Mouse (Mus musculus): Measurements from ENCODE around the gene Kremen1. TPM values are rescaled to one million over a fixed set of nuclear protein-coding genes. Genes with fewer than 3 reads are reported as not detected.

Gene Kremen1
- total and polyA plus RNA-seq, 3 experiments: 5.0 to 11.8 (median 7.3) TPM

- Histone ChIP-seq H3K4me2 (ENCODE audit: insufficient read depth, low read depth, poor library complexity, severe bottlenecking) (no peak overlapping the region), H3K36me3 (replicated peaks in 1 of 2; ENCODE audit: control insufficient read depth in 1 of 2, insufficient read depth in 1 of 2, low read length in 1 of 2) (peaks cover 0 to 23% of the 10 kb centered on the region in 2 experiments), H3K4me1 (ENCODE audit: control insufficient read depth in 1 of 2, insufficient read depth in 2 of 2) (no peaks in the 10 kb centered on the region), H3K4me3 (replicated peaks in 1 of 3; ENCODE audit: low read depth in 2 of 3, low read length in 2 of 3, poor library complexity in 1 of 3) (no peak overlapping the region), H3K9ac (ENCODE audit: insufficient read depth, low read depth) (no peak overlapping the region), H3K9me3 (replicated peaks; ENCODE audit: low read length) (no peaks in the 10 kb centered on the region), H3K79me2 (replicated peaks; ENCODE audit: control insufficient read depth, extremely low read depth, insufficient read depth, poor library complexity, severe bottlenecking) (no peaks in the 10 kb centered on the region), H3K27ac (ENCODE audit: insufficient read depth, low read depth) (no peak overlapping the region), H3K27me3 (replicated peaks) (no peaks in the 10 kb centered on the region)
- TF ChIP-seq CHD2 (IDR thresholded peaks at IDR 0.05; ENCODE audit: low read length) (no peak), TBP (conservative IDR thresholded peaks at IDR 0.05; ENCODE audit: low read depth, low read length) (no peak), IRF4 (IDR thresholded peaks at IDR 0.05; ENCODE audit: low read depth, low read length) (peak; percentile 56; the same call in 1 of the 2 replicates), NELFE (IDR thresholded peaks at IDR 0.05; ENCODE audit: low read depth, low read length) (peak; percentile 46; the same call in 1 of the 2 replicates), TCF12 (IDR thresholded peaks at IDR 0.05; ENCODE audit: low read depth, low read length) (peak; percentile 31; the same call in 1 of the 2 replicates), ZC3H11A (IDR thresholded peaks at IDR 0.05; ENCODE audit: low read depth, low read length) (peak; percentile 94), EP300 (IDR thresholded peaks at IDR 0.05; ENCODE audit: low read length) (no peak), JUN (IDR thresholded peaks at IDR 0.05; ENCODE audit: insufficient read depth, low read depth, low read length) (no peak), SMC3 (IDR thresholded peaks at IDR 0.05; ENCODE audit: low read depth, low read length) (peak; percentile 95), HCFC1 (IDR thresholded peaks at IDR 0.05; ENCODE audit: low read depth, low read length) (no peak), CTCF (conservative IDR thresholded peaks at IDR 0.05 in 1 of 2, IDR thresholded peaks at IDR 0.05 in 1 of 2; ENCODE audit: low read depth in 2 of 2, low read length in 2 of 2) (peak; percentile 98 to 100), POLR2A (IDR thresholded peaks at IDR 0.05; ENCODE audit: low read depth, low read length) (no peak), MAX (IDR thresholded peaks at IDR 0.05; ENCODE audit: low read length) (0 out of 2 replicates have a peak, but pooled peaks have one; percentile 39), JUND (conservative IDR thresholded peaks at IDR 0.05; ENCODE audit: low read depth, low read length) (no peak; the same call in 1 of the 2 replicates), BHLHE40 (IDR thresholded peaks at IDR 0.05; ENCODE audit: low read depth, low read length) (0 out of 2 replicates have a peak, but pooled peaks have one; percentile 16), RAD21 (IDR thresholded peaks at IDR 0.05; ENCODE audit: low read depth, low read length) (peak; percentile 100), MYC (IDR thresholded peaks at IDR 0.05; ENCODE audit: low read depth, low read length) (peak; percentile 58; the same call in 1 of the 2 replicates)
- DNase-seq (ENCODE audit: extremely low read depth): peak; percentile 70
- dilution Hi-C loops (cut with MboI; ENCODE audit: extremely low pct_ligation_motif_present, extremely low pct_unique_long_range_greater_than_20kb, low sequenced_read_pairs): no loop called here
- in situ Hi-C loops (cut with MboI; ENCODE audit: low pct_ligation_motif_present, low pct_unique_long_range_greater_than_20kb, low sequenced_read_pairs): loop anchor here (5.0 kb wide), 1 partner anchor 177 kb away; no protein-coding TSS in a partner anchor
These were observed 29.3 kb upstream of the Kremen1 start for GRCm38 (mm10) chr11:5290691-5291090.

DNA sequence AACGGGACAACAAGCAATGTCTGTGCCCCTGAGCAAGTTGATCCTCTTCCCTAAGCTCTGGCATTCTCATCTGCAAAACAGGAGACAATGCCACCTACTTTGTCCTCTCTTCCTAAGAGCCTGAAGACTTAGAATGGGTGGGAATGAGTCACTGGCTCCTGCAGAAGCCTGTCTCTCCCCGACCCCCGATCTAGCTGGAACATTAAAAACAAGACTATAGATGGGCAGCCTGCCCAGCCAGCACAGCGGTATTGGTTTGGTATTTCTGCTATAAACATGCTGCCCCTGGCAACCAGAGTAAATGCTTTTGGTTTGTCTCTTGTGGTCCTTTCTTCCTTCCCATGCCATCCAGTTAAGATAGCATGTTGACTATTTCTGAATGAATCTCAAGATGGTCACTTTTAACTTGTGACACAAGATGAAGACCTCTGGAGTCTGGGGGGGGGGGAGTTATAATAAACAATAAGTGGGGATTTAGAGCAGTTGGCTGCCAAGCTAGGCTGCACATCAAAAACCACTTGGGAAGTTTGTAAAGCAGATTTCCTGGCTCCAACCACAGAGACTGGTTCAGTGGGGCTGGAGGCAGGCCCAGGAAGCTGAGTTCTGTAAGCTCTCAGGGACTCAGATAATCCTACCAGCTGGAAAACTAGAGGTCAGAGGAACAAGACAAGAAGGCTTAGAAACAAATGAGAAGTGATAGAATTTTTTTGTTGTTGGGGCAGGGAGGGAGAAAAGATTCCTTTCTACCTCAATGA is 28.6 kb upstream of the Kremen1 start:
- no peak overlapping the region for H3K4me2 ChIP-seq (ENCODE audit: insufficient read depth, low read depth, poor library complexity, severe bottlenecking)
- peaks cover 0 to 28% of the 10 kb centered on the region in 2 experiments for H3K36me3 ChIP-seq (replicated peaks in 1 of 2; ENCODE audit: control insufficient read depth in 1 of 2, insufficient read depth in 1 of 2, low read length in 1 of 2)
- in situ Hi-C loops (cut with MboI; ENCODE audit: low pct_ligation_motif_present, low pct_unique_long_range_greater_than_20kb, low sequenced_read_pairs): loop anchor here (5.0 to 10.0 kb wide), 2 partner anchors 105 to 177 kb away; no protein-coding TSS in a partner anchor
- H3K9me3 ChIP-seq (replicated peaks; ENCODE audit: low read length): no peaks in the 10 kb centered on the region
- dilution Hi-C loops (cut with MboI; ENCODE audit: extremely low pct_ligation_motif_present, extremely low pct_unique_long_range_greater_than_20kb, low sequenced_read_pairs): no loop called here
- H3K79me2 ChIP-seq (replicated peaks; ENCODE audit: control insufficient read depth, extremely low read depth, insufficient read depth, poor library complexity, severe bottlenecking): no peaks in the 10 kb centered on the region
- H3K27ac ChIP-seq (ENCODE audit: insufficient read depth, low read depth): no peak overlapping the region
- no peaks in the 10 kb centered on the region for H3K27me3 ChIP-seq (replicated peaks)
- no peaks in the 10 kb centered on the region for H3K4me1 ChIP-seq (ENCODE audit: control insufficient read depth in 1 of 2, insufficient read depth in 2 of 2)
- no peak overlapping the region for H3K4me3 ChIP-seq (replicated peaks in 1 of 3; ENCODE audit: low read depth in 2 of 3, low read length in 2 of 3, poor library complexity in 1 of 3)
- DNase-seq (ENCODE audit: extremely low read depth): no peak
- no peak overlapping the region for H3K9ac ChIP-seq (ENCODE audit: insufficient read depth, low read depth)
- TF ChIP-seq TBP (conservative IDR thresholded peaks at IDR 0.05; ENCODE audit: low read depth, low read length) (no peak), RCOR1 (conservative IDR thresholded peaks at IDR 0.05; ENCODE audit: low read depth, low read length) (no peak), KAT2A (IDR thresholded peaks at IDR 0.05; ENCODE audit: insufficient replicate concordance, low read length) (no peak), GABPA (IDR thresholded peaks at IDR 0.05; ENCODE audit: insufficient replicate concordance, low read depth, low read length) (no peak), MAX (IDR thresholded peaks at IDR 0.05; ENCODE audit: low read length) (no peak), CHD2 (IDR thresholded peaks at IDR 0.05; ENCODE audit: low read length) (no peak), NELFE (IDR thresholded peaks at IDR 0.05; ENCODE audit: low read depth, low read length) (no peak), RAD21 (IDR thresholded peaks at IDR 0.05; ENCODE audit: low read depth, low read length) (no peak), MAZ (IDR thresholded peaks at IDR 0.05; ENCODE audit: low read depth, low read length) (no peak), ZMIZ1 (IDR thresholded peaks at IDR 0.05; ENCODE audit: low read depth, low read length) (no peak), ETS1 (conservative IDR thresholded peaks at IDR 0.05; ENCODE audit: low read depth, low read length) (no peak), ZKSCAN1 (IDR thresholded peaks at IDR 0.05; ENCODE audit: borderline replicate concordance, low read depth, low read length) (no peak), E2F4 (IDR thresholded peaks at IDR 0.05; ENCODE audit: insufficient replicate concordance, low read depth, low read length) (no peak), USF1 (IDR thresholded peaks at IDR 0.05; ENCODE audit: low read depth, low read length) (no peak), MYC (IDR thresholded peaks at IDR 0.05; ENCODE audit: low read depth, low read length) (no peak), MXI1 (IDR thresholded peaks at IDR 0.05; ENCODE audit: low read depth, low read length) (no peak), SIN3A (IDR thresholded peaks at IDR 0.05; ENCODE audit: low read length) (no peak), MAFK (IDR thresholded peaks at IDR 0.05; ENCODE audit: insufficient replicate concordance, low read length) (no peak), UBTF (IDR thresholded peaks at IDR 0.05; ENCODE audit: low read depth, low read length) (no peak)

Data from CH12.LX (cell line).